Mouse (Mus musculus): ENCODE results near the gene Gna12. TPM values are rescaled to one million over a fixed set of nuclear protein-coding genes. Genes with fewer than 3 reads are reported as not detected.

The Gna12 gene
- total RNA-seq, 2 experiments from 2014 or later, result 10.9 to 11.9 TPM

DNA sequence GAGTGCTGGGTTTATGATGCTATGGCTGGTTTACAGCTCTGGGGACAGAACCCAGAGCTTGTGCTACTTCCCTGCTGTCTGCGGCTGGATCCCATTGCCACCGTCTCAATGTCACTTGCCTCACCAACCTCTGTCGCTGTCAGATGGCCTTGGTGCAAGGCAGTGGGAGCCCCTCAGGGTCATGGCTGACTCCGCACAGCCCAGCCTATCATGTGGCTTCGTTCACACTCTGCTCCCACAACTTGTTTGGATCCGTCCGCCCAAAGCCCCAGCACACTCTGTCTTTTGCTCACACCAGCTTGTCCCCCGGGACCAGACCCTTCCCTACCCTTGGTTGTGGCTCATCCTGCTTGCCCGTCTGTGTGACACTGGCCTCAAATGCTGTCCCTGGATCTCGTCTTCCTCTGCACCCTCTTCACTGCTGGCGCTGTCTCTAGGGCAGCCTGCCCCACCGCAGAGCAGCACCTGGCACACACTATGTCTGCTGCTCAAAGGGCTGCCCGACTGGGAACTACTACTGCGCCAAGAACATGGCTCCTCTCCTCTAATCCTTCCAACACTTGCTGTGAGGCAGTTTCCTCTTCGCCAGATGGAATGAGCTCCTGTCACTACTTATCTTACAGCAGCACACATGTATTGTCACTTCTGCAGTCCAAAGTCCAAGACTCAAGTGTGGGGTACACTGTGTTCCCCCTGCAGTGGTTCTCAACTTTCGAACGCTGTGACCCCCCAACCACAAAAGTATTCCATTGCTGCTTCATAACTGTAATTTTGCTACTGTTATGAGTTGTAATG is 103.1 kb downstream of the Gna12 start:
- ATAC-seq (replicated peaks; ENCODE audit: low FRiP score, poor library complexity, severe bottlenecking), result no peak

DNA sequence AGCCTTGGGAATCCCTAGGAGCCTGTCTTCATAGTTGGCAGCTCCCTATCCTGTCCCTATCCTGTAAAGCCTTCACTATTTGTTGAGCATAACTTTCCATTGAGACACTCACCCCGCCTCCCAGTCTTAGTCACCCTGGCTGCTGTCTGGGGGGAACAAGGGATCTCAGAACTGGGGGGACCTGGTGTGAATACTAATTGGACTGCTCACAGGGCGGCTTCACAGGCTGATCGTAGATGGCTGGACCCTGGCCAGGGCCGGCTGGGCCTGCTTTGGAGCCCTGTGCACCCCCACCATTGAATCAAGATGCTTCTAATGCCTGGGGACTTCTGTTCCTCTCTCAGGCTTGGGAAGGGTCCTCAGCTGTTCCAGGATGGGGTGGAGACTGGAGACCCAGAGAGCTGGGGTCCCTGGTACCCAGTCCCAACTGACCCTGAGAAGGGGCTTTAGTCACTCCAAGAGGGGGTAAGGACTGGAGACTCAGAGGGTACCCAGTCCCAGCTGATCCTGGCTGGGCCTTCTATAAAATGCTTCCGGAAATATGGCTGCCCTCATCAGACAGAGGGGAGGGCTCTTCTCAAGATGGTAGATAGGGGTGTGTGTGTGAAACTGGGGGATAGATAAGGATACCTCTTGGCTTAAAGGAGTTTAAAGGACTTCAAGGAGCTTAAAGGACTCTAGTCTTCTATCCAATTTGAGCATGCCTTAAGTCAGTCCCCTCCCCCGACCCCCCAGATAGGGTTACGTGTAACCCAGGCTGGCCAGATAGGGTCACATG is 104.0 kb downstream of the Gna12 start:
- no peak for ATAC-seq (replicated peaks; ENCODE audit: low FRiP score, poor library complexity, severe bottlenecking)

DNA sequence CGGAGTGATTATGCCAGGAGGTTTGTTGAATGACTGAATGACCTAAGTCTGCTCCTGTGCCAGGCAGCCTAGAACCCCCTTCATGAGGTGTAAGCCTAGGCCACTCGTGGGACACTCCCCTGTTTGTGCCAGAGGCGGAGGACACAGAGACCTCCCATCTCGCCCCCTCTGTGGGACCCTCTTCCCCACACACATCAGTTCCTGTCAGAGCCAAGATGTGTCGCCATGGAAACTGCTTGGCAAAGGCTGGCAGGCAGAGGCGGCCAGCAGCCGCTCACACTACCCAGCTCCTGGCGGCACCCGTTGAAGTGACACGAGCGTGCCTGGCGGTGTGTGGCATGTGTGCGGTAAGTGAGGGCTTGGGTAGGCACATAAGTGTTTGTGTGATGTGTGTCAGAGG is 106.4 kb downstream of the Gna12 start, which contains the start of gene Amz1:
TSS of gene Amz1 (plus strand) at position 306 of the 400 bp plus-strand sequence.
- no peak for ATAC-seq (replicated peaks; ENCODE audit: low FRiP score, poor library complexity, severe bottlenecking)

DNA sequence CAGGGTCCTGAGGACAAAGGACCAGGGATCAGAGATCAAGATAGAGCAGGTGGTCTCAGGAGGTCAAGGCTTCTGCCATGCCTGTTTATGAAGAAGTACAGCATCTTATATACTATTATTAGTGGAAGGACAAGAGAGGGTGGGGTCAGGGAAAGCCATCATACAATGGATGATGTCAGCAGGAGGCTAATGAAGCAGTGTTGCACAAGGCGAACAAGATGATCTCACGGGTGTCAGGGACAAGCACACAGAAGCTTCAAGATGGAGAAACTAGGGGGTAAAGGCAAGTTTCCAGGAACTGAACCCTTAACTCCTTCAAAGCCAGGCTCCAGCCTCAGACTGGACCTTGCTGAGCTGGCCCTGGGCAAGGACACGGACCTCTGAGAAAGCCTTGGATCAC is 108.1 kb downstream of the Gna12 start:
- ATAC-seq (replicated peaks; ENCODE audit: low FRiP score, poor library complexity, severe bottlenecking), result no peak

DNA sequence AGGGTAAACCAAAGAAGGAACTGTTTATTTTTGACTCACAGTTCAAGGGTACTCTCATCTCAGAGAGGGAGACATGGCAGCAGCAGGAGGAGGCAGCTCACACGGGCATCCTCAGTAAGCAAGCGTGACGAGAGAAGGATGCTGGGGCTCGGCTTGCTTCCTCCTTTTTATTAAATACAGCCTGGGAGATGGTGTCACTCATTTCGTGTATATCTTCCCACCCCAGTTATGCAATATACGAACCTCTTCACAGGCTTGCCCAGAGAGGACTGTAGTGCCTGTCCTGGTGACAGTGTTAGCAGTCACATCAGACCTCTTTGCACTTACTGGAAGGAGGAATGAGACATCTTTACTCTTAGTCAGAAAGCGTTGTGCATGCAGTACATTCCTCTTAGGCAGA is 109.5 kb downstream of the Gna12 start:
- ATAC-seq (replicated peaks; ENCODE audit: low FRiP score, poor library complexity, severe bottlenecking), result no peak

DNA sequence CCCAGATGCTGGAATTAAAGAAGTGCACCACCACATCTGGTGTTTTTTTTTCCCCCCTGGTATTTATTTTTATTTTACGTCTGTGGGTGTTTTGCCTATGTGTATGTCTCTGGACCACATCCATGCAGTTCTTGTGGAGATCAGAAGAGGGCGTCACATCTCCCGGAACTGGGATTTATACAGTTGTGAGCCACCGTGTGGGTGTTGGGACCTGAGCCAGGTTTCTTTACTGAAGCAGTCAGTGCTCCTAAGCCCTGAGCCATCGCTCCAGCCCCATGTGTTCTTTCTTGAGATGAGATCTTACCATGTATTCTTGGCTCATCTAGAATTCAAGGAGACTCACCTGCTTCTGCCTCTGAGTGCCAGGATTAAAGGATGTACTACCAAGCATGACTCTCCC is 119.2 kb downstream of the Gna12 start:
- no peak for ATAC-seq (replicated peaks; ENCODE audit: low FRiP score, poor library complexity, severe bottlenecking)

DNA sequence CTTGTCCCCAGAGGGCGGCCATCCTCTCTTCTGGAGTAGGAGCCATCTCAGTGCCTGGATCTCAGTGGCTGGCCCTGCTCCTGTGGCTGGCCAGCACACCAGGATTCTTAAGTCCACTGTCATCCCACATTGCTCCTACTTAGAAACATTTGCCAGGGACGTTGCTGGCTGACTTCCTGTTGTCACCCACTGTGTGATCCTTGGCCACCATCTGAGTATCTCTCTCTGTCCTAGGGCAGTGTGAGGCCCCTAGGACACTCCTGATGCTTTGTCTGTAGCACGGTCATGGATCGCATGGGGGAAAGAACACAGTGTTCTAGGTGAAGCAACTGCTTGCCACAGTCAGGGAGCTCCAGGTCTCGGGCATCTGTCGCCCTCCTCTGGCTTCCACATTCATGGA is 119.9 kb downstream of the Gna12 start:
- no peak for ATAC-seq (replicated peaks; ENCODE audit: low FRiP score, poor library complexity, severe bottlenecking)

Other genes starting within 250 kb of the Gna12 start
- 19.7 and 20.5 TPM in 2 replicates for gene Lfng, start 223.1 kb downstream of the Gna12 start, total RNA-seq (2015; ENCODE audit: low replicate concordance)
- gene Lfng, start 223.1 kb downstream of the Gna12 start, total RNA-seq (2017; ENCODE audit: low replicate concordance), result 1.9 and 11.4 TPM in 2 replicates
- gene Ttyh3, start 181.4 kb downstream of the Gna12 start, total RNA-seq (2015; ENCODE audit: low replicate concordance), result 21.8 and 26.7 TPM in 2 replicates
- 21.2 and 23.2 TPM in 2 replicates for gene Ttyh3, start 181.4 kb downstream of the Gna12 start, total RNA-seq (2017; ENCODE audit: low replicate concordance)
- gene Iqce, start 128.1 kb downstream of the Gna12 start, total RNA-seq (2015; ENCODE audit: low replicate concordance), result 1.7 and 2.5 TPM in 2 replicates
- gene Iqce, start 128.1 kb downstream of the Gna12 start, total RNA-seq (2017; ENCODE audit: low replicate concordance), result 3.3 and 6.2 TPM in 2 replicates
- gene Brat1, start 125.4 kb downstream of the Gna12 start, total RNA-seq (2015; ENCODE audit: low replicate concordance), result 0.84 and 2.2 TPM in 2 replicates
- gene Brat1, start 125.4 kb downstream of the Gna12 start, total RNA-seq (2017; ENCODE audit: low replicate concordance), result 1.9 and 2.0 TPM in 2 replicates
- gene Amz1, start 106.3 kb downstream of the Gna12 start, total RNA-seq (2015; ENCODE audit: low replicate concordance), result 2.2 TPM in 1 of 2 replicates, not detected in the other
- gene Amz1, start 106.3 kb downstream of the Gna12 start, total RNA-seq (2017; ENCODE audit: low replicate concordance), result 0.13 and 1.2 TPM in 2 replicates
- 1.7 and 1.8 TPM in 2 replicates for gene Card11, start 170.2 kb upstream of the Gna12 start, total RNA-seq (2015; ENCODE audit: low replicate concordance)
- 1.3 and 2.3 TPM in 2 replicates for gene Card11, start 170.2 kb upstream of the Gna12 start, total RNA-seq (2017; ENCODE audit: low replicate concordance)

All from erythroid progenitor cell, adult 5-6 weeks (primary cell).